Mouse (Mus musculus): ENCODE measurements around the gene Tmem240.
"Not testable (repeated sequence)": the region's sequence is repeated elsewhere in the genome, so short reads cannot be mapped to it uniquely, and the experiment has no call there.

GRCm38 (mm10) chr4:155740681-155741080 lies 6.1 kb downstream of the Tmem240 start:
- TF ChIP-seq CTCF (IDR thresholded peaks at IDR 0.05; ENCODE audit: low read depth); EP300 (optimal IDR thresholded peaks at IDR 0.05): not testable (repeated sequence)

Measured in stomach, postnatal 0 days (tissue).